Mouse (Mus musculus) bone marrow, adult 2 months (tissue): ENCODE results near the gene Stau1.

Experiments used
- CTCF ChIP-seq: fragments of 200-500 bp; IDR thresholded peaks from 2 replicates; pipeline ENCODE4 v1.5.1; 2011; ENCODE audit warnings: low read length, control low read depth; ENCODE audit not compliant: control insufficient read depth, insufficient read depth
- POLR2A ChIP-seq: fragments of 200-500 bp; IDR thresholded peaks from 2 replicates; pipeline ENCODE4 v1.6.1; 2011; ENCODE audit warnings: low read depth, mild to moderate bottlenecking, control low read depth, low read length, borderline replicate concordance; ENCODE audit not compliant: control insufficient read depth

DNA sequence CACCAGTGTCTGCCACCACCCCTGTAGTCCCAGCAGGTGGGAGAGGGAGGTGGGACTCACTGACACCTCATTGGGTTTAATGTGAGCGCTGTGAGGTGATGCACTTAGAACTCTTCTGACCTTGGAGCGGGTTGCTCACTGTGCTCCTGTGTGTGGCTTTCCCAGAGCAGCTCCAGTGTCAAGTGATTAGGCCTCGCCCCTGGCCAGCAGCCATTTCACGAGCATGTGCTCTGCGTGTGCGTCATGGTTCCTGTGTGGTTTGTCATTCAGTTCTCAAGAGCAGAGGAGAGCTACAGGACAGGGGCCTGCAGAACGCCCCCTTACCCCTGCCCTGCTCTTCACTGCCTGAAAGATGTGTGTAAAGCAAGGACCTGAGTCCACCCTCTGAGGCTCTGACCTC lies 32.5 kb upstream of the Stau1 start:
- TF ChIP-seq CTCF (no peak), POLR2A (no peak)
